Mouse (Mus musculus): ENCODE results near the gene Epop. TPM values are rescaled to one million over a fixed set of nuclear protein-coding genes. Genes with fewer than 3 reads are reported as not detected.

The Epop gene
- polyA plus RNA-seq, 1 experiment from 2014 or later, result 4.1 TPM

DNA sequence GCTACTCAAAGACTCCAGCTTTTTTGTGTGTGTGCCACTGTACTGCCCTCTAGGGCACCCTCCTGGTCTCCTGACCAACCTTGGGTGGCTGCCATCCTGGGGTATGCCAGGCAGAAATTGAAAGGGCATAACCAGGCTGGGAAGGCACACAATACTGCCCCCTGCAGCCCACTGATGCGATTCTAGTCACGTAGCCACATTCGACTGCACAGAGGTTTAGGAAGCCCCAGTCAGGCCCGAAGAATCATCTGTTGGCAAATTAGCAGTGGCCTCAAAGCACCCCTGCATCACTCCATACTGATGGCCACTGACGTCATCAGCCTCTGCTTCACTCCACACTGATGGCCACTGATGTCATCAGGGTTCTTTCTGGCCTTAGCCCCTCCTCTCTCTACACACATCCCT lies 10.1 kb downstream of the Epop start:
- WGBS, result 56% methylated on average over 5 of the region's 5 CpGs
- H3K4me1 ChIP-seq (replicated peaks; ENCODE audit: control insufficient read depth, insufficient read depth, low read length), result no peaks in the 10 kb centered on the region
- no peak overlapping the region for H3K4me2 ChIP-seq
- H3K27me3 ChIP-seq (replicated peaks; ENCODE audit: control insufficient read depth, insufficient read depth, low read length), result peaks cover 24% of the 10 kb centered on the region
- DNase-seq (ENCODE audit: low spot score) (no peak), ATAC-seq (replicated peaks; ENCODE audit: low FRiP score) (no peak)
- H3K9me3 ChIP-seq (ENCODE audit: control insufficient read depth, low read length), result no peaks in the 10 kb centered on the region
- H3K4me3 ChIP-seq (ENCODE audit: low read depth, low read length), result no peak overlapping the region
- no peak overlapping the region for H3K27ac ChIP-seq (ENCODE audit: low read depth, low read length)
- H3K9ac ChIP-seq (ENCODE audit: low read depth, low read length), result no peak overlapping the region
- no peaks in the 10 kb centered on the region for H3K36me3 ChIP-seq (ENCODE audit: control insufficient read depth, insufficient read depth, low read length)

DNA sequence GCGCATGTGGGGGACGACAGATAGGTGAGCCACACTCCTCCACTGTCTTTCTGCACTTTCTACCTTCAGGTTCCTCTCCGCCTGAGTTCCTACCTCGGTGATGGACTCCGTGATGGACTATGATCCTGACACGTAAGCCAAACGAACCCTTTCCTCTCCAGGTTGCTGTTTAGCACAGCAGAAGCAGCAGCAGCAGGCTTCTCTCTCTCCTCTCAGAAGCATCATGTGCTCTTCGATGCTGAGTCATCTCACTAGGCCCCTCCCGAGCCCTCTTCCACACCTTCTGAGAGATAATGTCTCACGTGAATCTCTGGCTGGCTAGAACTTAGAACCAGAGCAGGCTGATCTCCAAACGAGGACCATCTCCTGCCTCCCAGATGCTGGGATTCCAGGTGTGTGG lies 11.1 kb downstream of the Epop start:
- no peak for ATAC-seq (replicated peaks; ENCODE audit: low FRiP score)
- Histone ChIP-seq H3K27me3 (replicated peaks; ENCODE audit: control insufficient read depth, insufficient read depth, low read length) (peaks cover 14% of the 10 kb centered on the region), H3K9ac (ENCODE audit: low read depth, low read length) (no peak overlapping the region), H3K4me3 (ENCODE audit: low read depth, low read length) (no peak overlapping the region), H3K36me3 (ENCODE audit: control insufficient read depth, insufficient read depth, low read length) (no peaks in the 10 kb centered on the region), H3K9me3 (ENCODE audit: control insufficient read depth, low read length) (no peaks in the 10 kb centered on the region), H3K4me1 (replicated peaks; ENCODE audit: control insufficient read depth, insufficient read depth, low read length) (no peaks in the 10 kb centered on the region), H3K27ac (ENCODE audit: low read depth, low read length) (no peak overlapping the region), H3K4me2 (no peak overlapping the region)
- no peak for DNase-seq (ENCODE audit: low spot score)
- WGBS, result 48% methylated on average over 11 of the region's 11 CpGs

DNA sequence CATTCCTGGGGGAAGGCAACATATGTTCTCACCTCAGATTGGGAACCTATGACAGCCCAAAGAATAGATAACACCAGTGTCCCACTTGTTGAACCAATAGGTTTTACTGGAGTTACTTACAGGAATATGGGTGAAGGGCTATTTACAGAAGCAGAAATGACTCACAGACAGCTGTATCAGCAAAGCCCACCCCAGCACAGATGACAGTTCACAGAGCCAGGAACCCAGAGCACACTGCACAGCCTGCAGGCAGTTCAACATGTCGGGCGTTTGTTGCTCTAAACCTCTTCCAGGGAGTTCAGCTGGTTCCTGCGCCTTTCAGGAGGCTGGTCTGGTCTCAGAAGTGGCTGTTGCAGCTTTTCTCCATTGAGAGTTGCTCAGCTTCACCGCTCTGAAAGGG lies 14.2 kb downstream of the Epop start:
- Histone ChIP-seq H3K27ac (ENCODE audit: low read depth, low read length) (no peak overlapping the region), H3K36me3 (ENCODE audit: control insufficient read depth, insufficient read depth, low read length) (no peaks in the 10 kb centered on the region), H3K27me3 (replicated peaks; ENCODE audit: control insufficient read depth, insufficient read depth, low read length) (peaks cover 15% of the 10 kb centered on the region), H3K9me3 (ENCODE audit: control insufficient read depth, low read length) (no peaks in the 10 kb centered on the region), H3K4me2 (no peak overlapping the region), H3K9ac (ENCODE audit: low read depth, low read length) (no peak overlapping the region), H3K4me1 (replicated peaks; ENCODE audit: control insufficient read depth, insufficient read depth, low read length) (no peaks in the 10 kb centered on the region), H3K4me3 (ENCODE audit: low read depth, low read length) (no peak overlapping the region)
- ATAC-seq (replicated peaks; ENCODE audit: low FRiP score), result no peak
- WGBS, result 70% methylated on average over 4 of the region's 4 CpGs
- DNase-seq (ENCODE audit: low spot score), result no peak

DNA sequence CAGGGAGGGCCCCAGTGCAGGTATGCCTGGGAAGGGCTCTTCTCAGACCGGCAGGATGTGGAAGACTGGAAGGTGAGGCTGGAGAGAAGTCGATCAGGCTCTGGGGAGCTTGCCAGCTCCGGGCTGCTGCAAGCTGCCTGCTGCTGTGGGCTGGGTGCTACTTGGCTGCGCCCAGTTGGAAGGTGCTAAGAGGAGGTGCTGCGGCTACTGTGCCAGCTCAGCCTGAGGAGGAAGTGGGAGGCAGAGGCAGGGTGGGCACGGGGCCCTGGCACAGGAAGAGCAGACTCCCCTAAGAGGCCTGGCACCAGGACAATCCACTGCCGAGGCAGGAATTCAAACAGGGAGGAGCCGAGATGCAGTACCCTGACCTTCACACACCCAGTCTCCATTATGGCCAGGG lies 18.4 kb downstream of the Epop start:
- no peak for DNase-seq (ENCODE audit: low spot score)
- no peak overlapping the region for H3K4me2 ChIP-seq
- no peak overlapping the region for H3K27ac ChIP-seq (ENCODE audit: low read depth, low read length)
- WGBS, result 70% methylated on average over 8 of the region's 8 CpGs
- no peak overlapping the region for H3K4me3 ChIP-seq (ENCODE audit: low read depth, low read length)
- no peak for ATAC-seq (replicated peaks; ENCODE audit: low FRiP score)
- H3K4me1 ChIP-seq (replicated peaks; ENCODE audit: control insufficient read depth, insufficient read depth, low read length), result no peaks in the 10 kb centered on the region
- peaks cover 3% of the 10 kb centered on the region for H3K27me3 ChIP-seq (replicated peaks; ENCODE audit: control insufficient read depth, insufficient read depth, low read length)
- H3K9ac ChIP-seq (ENCODE audit: low read depth, low read length), result no peak overlapping the region
- H3K36me3 ChIP-seq (ENCODE audit: control insufficient read depth, insufficient read depth, low read length), result no peaks in the 10 kb centered on the region
- no peaks in the 10 kb centered on the region for H3K9me3 ChIP-seq (ENCODE audit: control insufficient read depth, low read length)

DNA sequence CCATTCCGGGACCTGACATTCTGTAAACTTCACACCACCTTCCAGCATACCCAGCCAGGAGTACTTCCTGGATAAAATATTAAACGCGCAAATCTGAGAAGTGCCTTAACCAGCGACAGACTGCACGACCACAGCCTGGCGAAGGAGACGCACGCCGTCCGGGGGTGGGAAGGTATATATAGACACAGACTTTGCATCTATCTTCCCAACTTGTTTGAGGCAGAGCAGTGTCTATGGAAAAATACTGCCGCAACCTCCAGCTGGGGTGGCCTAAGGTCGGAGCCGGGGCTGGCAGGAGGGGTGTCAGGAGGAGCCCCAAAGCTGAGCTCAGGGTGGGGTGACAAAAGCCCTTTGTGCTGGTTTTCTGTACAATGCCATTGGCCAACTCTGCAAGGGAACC lies 19.8 kb downstream of the Epop start:
- Histone ChIP-seq H3K36me3 (ENCODE audit: control insufficient read depth, insufficient read depth, low read length) (no peaks in the 10 kb centered on the region), H3K27ac (ENCODE audit: low read depth, low read length) (no peak overlapping the region), H3K27me3 (replicated peaks; ENCODE audit: control insufficient read depth, insufficient read depth, low read length) (peaks cover 3% of the 10 kb centered on the region; the same call in 1 of the 2 replicates), H3K9ac (ENCODE audit: low read depth, low read length) (no peak overlapping the region), H3K9me3 (ENCODE audit: control insufficient read depth, low read length) (no peaks in the 10 kb centered on the region), H3K4me1 (replicated peaks; ENCODE audit: control insufficient read depth, insufficient read depth, low read length) (no peaks in the 10 kb centered on the region), H3K4me3 (ENCODE audit: low read depth, low read length) (no peak overlapping the region), H3K4me2 (no peak overlapping the region)
- WGBS, result 85% methylated on average over 13 of the region's 13 CpGs
- no peak for DNase-seq (ENCODE audit: low spot score)
- no peak for ATAC-seq (replicated peaks; ENCODE audit: low FRiP score)

DNA sequence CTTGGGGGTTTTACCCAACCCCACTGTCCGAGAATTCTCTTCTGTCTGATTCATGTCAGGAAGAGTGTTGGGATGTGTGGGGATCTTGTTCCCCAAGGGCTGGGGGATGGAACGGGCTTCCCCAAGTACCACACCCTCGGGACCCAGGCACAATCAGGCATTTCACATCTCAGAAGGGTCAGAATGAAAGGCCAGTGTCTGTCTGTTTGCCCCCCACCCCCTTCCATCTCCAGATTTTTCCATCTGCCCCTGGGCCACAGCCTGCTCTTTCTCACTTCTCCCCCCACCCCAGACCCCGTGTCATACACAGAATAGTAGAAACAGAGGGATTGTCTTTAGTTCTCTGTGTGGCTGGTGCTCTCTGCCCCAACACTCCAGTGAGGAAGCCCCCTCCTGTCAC lies 20.6 kb downstream of the Epop start:
- DNase-seq (ENCODE audit: low spot score) (no peak), ATAC-seq (replicated peaks; ENCODE audit: low FRiP score) (no peak)
- 57% methylated on average over 4 of the region's 4 CpGs for WGBS
- Histone ChIP-seq H3K4me2 (no peak overlapping the region), H3K27me3 (replicated peaks; ENCODE audit: control insufficient read depth, insufficient read depth, low read length) (peaks cover 3% of the 10 kb centered on the region; the same call in 1 of the 2 replicates), H3K27ac (ENCODE audit: low read depth, low read length) (no peak overlapping the region), H3K4me1 (replicated peaks; ENCODE audit: control insufficient read depth, insufficient read depth, low read length) (no peaks in the 10 kb centered on the region), H3K36me3 (ENCODE audit: control insufficient read depth, insufficient read depth, low read length) (no peaks in the 10 kb centered on the region), H3K9me3 (ENCODE audit: control insufficient read depth, low read length) (no peaks in the 10 kb centered on the region), H3K4me3 (ENCODE audit: low read depth, low read length) (no peak overlapping the region), H3K9ac (ENCODE audit: low read depth, low read length) (no peak overlapping the region)

DNA sequence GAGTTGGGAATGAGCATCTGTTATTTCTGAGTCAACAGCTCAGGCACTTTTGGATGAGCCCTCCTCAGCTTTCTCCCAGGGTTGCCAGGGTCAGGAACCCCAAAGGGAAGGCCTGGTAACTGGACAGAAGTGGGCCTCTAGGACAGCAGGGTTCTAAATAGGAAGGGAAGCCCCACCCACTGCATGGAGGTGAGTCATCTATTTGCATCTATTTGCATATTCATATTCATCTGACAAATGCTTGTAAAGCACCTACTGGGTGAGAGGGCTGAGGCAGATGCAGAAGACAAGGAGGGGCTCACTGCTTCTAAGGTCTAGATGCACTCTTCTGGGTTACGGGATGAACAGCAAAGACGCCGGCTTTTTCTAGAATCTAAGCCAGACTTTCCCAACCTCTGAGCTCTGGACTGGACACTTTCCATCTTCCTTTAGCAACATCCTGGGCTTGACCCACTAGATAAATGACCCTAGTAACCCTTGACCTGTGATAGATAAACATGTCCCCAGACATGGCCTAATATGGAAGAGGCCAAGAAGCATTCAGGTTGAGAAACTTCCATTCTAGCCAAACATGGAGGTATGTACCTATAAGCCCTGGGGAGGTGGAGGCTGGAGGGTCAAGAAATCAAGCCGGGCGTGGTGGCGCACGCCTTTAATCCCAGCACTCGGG lies 22.3 kb downstream of the Epop start:
- no peak for ATAC-seq (replicated peaks; ENCODE audit: low FRiP score)
- DNase-seq (ENCODE audit: low spot score), result no peak
- Histone ChIP-seq H3K36me3 (ENCODE audit: control insufficient read depth, insufficient read depth, low read length) (no peaks in the 10 kb centered on the region), H3K9me3 (ENCODE audit: control insufficient read depth, low read length) (no peaks in the 10 kb centered on the region), H3K4me1 (replicated peaks; ENCODE audit: control insufficient read depth, insufficient read depth, low read length) (no peaks in the 10 kb centered on the region), H3K27me3 (replicated peaks; ENCODE audit: control insufficient read depth, insufficient read depth, low read length) (peaks cover 3% of the 10 kb centered on the region; the same call in 1 of the 2 replicates), H3K9ac (ENCODE audit: low read depth, low read length) (no peak overlapping the region), H3K4me3 (ENCODE audit: low read depth, low read length) (no peak overlapping the region), H3K4me2 (no peak overlapping the region), H3K27ac (ENCODE audit: low read depth, low read length) (no peak overlapping the region)
- WGBS, result 94% methylated on average over 8 of the region's 8 CpGs

DNA sequence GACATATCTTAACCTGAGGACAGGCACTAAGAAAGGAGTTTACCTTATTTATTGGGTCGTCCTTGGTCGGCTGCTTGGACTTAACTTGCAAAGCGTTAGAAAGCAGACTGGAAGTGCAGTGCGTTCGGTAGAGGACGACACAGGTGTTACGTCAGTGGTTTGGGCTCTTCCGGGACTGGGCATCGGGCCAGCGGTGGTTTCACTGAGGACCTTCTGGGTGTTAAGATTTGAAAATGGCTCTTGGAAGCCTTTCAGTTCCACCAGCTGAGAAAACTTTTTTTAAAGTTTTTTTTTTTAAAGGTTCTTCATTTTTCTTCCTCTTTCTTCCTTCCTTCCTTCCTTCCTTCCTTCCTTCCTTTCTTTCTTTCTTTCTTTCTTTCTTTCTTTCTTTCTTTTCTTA lies 25.6 kb downstream of the Epop start:
- Histone ChIP-seq H3K27me3 (replicated peaks; ENCODE audit: control insufficient read depth, insufficient read depth, low read length) (no peaks in the 10 kb centered on the region), H3K4me1 (replicated peaks; ENCODE audit: control insufficient read depth, insufficient read depth, low read length) (no peaks in the 10 kb centered on the region), H3K4me2 (no peak overlapping the region), H3K9me3 (ENCODE audit: control insufficient read depth, low read length) (no peaks in the 10 kb centered on the region), H3K27ac (ENCODE audit: low read depth, low read length) (no peak overlapping the region), H3K4me3 (ENCODE audit: low read depth, low read length) (no peak overlapping the region), H3K36me3 (ENCODE audit: control insufficient read depth, insufficient read depth, low read length) (no peaks in the 10 kb centered on the region), H3K9ac (ENCODE audit: low read depth, low read length) (no peak overlapping the region)
- no peak for ATAC-seq (replicated peaks; ENCODE audit: low FRiP score)
- WGBS, result 64% methylated on average over 10 of the region's 10 CpGs
- DNase-seq (ENCODE audit: low spot score), result no peak

DNA sequence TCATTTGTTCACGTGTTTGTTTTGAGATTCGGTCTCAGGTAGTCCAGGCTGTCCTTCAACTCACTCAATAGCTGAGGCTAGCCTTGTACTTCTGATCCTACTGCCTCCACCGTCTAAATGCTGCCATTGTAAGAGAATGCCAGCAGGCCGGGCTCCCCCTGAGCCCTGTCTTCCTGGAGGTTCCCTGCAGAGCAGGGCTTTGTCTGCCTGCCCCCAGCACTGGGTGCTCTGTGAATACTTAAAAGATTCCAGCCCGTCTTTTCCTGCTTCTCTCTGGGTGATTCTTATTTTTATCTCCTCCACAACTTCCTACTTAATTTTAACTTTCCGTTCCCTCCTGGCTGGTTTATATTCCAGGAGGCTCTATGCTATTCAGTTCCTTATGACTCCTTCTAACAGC lies 27.3 kb downstream of the Epop start:
- Histone ChIP-seq H3K4me1 (replicated peaks; ENCODE audit: control insufficient read depth, insufficient read depth, low read length) (no peaks in the 10 kb centered on the region), H3K9ac (ENCODE audit: low read depth, low read length) (no peak overlapping the region), H3K9me3 (ENCODE audit: control insufficient read depth, low read length) (no peaks in the 10 kb centered on the region), H3K27me3 (replicated peaks; ENCODE audit: control insufficient read depth, insufficient read depth, low read length) (no peaks in the 10 kb centered on the region), H3K36me3 (ENCODE audit: control insufficient read depth, insufficient read depth, low read length) (no peaks in the 10 kb centered on the region), H3K4me3 (ENCODE audit: low read depth, low read length) (no peak overlapping the region), H3K4me2 (no peak overlapping the region), H3K27ac (ENCODE audit: low read depth, low read length) (no peak overlapping the region)
- 34% methylated on average over 6 of the region's 6 CpGs for WGBS
- ATAC-seq (replicated peaks; ENCODE audit: low FRiP score) (no peak), DNase-seq (ENCODE audit: low spot score) (no peak)

All from liver, embryonic 11.5 days (tissue).